In the genomic region with DNA sequence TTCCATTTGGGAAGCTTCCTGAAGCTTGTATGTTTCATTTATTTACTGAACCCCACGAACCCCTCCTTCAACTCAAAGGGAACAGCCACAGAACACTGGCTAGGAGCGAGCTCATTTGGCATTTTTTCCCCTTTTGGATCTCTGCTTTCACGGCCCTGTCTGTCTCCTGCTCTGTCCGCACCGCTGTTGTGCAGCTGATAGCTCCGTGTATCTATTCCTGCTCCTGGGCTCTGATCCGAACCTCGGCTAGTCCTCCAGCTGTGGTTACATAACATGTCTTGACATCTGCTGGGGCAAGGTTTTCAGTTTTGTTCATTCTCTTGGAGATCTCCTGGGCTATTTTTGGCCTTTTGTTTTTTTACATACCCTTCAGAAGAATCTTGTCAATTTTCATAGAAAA, we compare ENCODE assay signal across 27 mouse cellular contexts.
DNase-seq lines count a peak whose midpoint lies in the region; ATAC-seq and TF ChIP-seq lines count a peak whose summit lies in the region.
"Had no signal": no experiment of that assay in that cellular context is flagged by ENCODE, and none has a peak within 500 bp of the region (broad histone marks: within the 10 kb centered on the region; RNA-seq: fewer than 3 reads in every experiment).

No protein-coding gene starts in this region.

- H3K9ac ChIP-seq in heart, embryonic 12.5 days, result no peak overlapping the region
- H3K9ac ChIP-seq: forebrain, embryonic 15.5 days; heart, embryonic 13.5 days; hindbrain, embryonic 13.5 days; limb, embryonic 12.5 days; liver, embryonic 15.5 days; lung, embryonic 14.5 days; midbrain, embryonic 12.5 days; neural tube, embryonic 12.5 days had no signal

- no peak overlapping the region for H3K27ac ChIP-seq in heart, embryonic 12.5 days (ENCODE audit: poor library complexity, severe bottlenecking)
- no peak overlapping the region for H3K27ac ChIP-seq in layer of hippocampus, adult 2 months
- H3K27ac ChIP-seq: forebrain, embryonic 15.5 days; heart, embryonic 13.5 days; hindbrain, embryonic 13.5 days; kidney, postnatal 0 days; limb, embryonic 12.5 days; liver, embryonic 15.5 days; midbrain, embryonic 12.5 days; neural tube, embryonic 12.5 days had no signal

- no peak overlapping the region for H3K4me2 ChIP-seq in heart, embryonic 12.5 days
- H3K4me2 ChIP-seq: forebrain, embryonic 15.5 days; heart, embryonic 13.5 days; hindbrain, embryonic 13.5 days; limb, embryonic 12.5 days; liver, embryonic 15.5 days; lung, embryonic 14.5 days; midbrain, embryonic 12.5 days; neural tube, embryonic 12.5 days had no signal

- ATAC-seq in heart, embryonic 12.5 days (ENCODE audit: insufficient number of reproducible peaks, low FRiP score), result no peak
- ATAC-seq: forebrain, embryonic 15.5 days; intestine, embryonic 16.5 days had no signal

- TF ChIP-seq CTCF in layer of hippocampus, adult 2 months (conservative IDR thresholded peaks at IDR 0.05), result no peak

- H3K4me1 ChIP-seq in heart, embryonic 12.5 days (replicated peaks), result no peaks in the 10 kb centered on the region
- H3K4me1 ChIP-seq: forebrain, embryonic 15.5 days; heart, embryonic 13.5 days; limb, embryonic 12.5 days; liver, embryonic 15.5 days; midbrain, embryonic 12.5 days; neural tube, embryonic 12.5 days had no signal

- no peak overlapping the region for H3K4me3 ChIP-seq in heart, embryonic 12.5 days
- H3K4me3 ChIP-seq in layer of hippocampus, adult 2 months, result no peak overlapping the region
- H3K4me3 ChIP-seq: forebrain, embryonic 15.5 days; heart, embryonic 13.5 days; hindbrain, embryonic 13.5 days; limb, embryonic 12.5 days; liver, embryonic 15.5 days; midbrain, embryonic 12.5 days; myocyte; neural tube, embryonic 12.5 days had no signal

- no peaks in the 10 kb centered on the region for H3K27me3 ChIP-seq in heart, embryonic 12.5 days (replicated peaks)
- H3K27me3 ChIP-seq: forebrain, embryonic 15.5 days; heart, embryonic 13.5 days; hindbrain, embryonic 13.5 days; limb, embryonic 12.5 days; liver, embryonic 15.5 days; midbrain, embryonic 12.5 days; neural tube, embryonic 12.5 days had no signal

- DNase-seq in embryo, embryonic 10.5 days (ENCODE audit: low spot score), result peak; percentile 13
- DNase-seq in embryo, embryonic 11 days, result no peak
- DNase-seq in heart, adult 8-10 months (ENCODE audit: low spot score), result peak; percentile 2
- peak; percentile 3 for DNase-seq in lung, postnatal 36 days
- no peak for DNase-seq in lung, postnatal 10 days
- DNase-seq in layer of hippocampus, adult 2 months (ENCODE audit: low spot score in 2 of 2), result no peak
- DNase-seq: adrenal gland, postnatal 10 days; cerebellum, adult 11 months; cerebellum, adult 9-10 months; cerebellum, postnatal 36 days; kidney, adult 8-10 months; kidney, postnatal 4 days; layer of hippocampus, postnatal 36 days; lung, embryonic 14.5 days; thymus, postnatal 4 days had no signal

- H3K9me3 ChIP-seq in heart, embryonic 12.5 days (replicated peaks), result no peaks in the 10 kb centered on the region
- H3K9me3 ChIP-seq: forebrain, embryonic 15.5 days; heart, embryonic 13.5 days; hindbrain, embryonic 13.5 days; limb, embryonic 12.5 days; liver, embryonic 15.5 days; midbrain, embryonic 12.5 days; neural tube, embryonic 12.5 days had no signal

- H3K36me3 ChIP-seq in heart, embryonic 12.5 days, result no peaks in the 10 kb centered on the region
- H3K36me3 ChIP-seq: forebrain, embryonic 15.5 days; G1E; heart, embryonic 13.5 days; hindbrain, embryonic 13.5 days; limb, embryonic 12.5 days; liver, embryonic 15.5 days; midbrain, embryonic 12.5 days; neural tube, embryonic 12.5 days had no signal

- 47% methylated on average over 8 of the region's 8 CpGs for WGBS in heart, embryonic 12.5 days

Comparison
In these comparisons a context has a peak if more than half of its experiments do, and no peak if none do; other contexts are left out.
1. DNase-seq: peak in embryo, embryonic 10.5 days (single experiment), heart, adult 8-10 months (single experiment) and lung, postnatal 36 days (single experiment); none in embryo, embryonic 11 days (single experiment), lung, postnatal 10 days (single experiment) and layer of hippocampus, adult 2 months (0 of 2).